Mouse (Mus musculus) urinary bladder, postnatal 36 days (tissue): ENCODE results near the gene Gpr45.
A peak's percentile ranks its signal among the peaks of the same experiment; 100 is the strongest.

ENCODE experiments used
- DNase-seq, 2 experiments: peaks; one replicate each; pipeline ENCODE4 v3.0.0; 2022; ENCODE audit warnings: low spot score in 2 of 2, mixed read lengths in 1 of 2

The Gpr45 gene

DNA sequence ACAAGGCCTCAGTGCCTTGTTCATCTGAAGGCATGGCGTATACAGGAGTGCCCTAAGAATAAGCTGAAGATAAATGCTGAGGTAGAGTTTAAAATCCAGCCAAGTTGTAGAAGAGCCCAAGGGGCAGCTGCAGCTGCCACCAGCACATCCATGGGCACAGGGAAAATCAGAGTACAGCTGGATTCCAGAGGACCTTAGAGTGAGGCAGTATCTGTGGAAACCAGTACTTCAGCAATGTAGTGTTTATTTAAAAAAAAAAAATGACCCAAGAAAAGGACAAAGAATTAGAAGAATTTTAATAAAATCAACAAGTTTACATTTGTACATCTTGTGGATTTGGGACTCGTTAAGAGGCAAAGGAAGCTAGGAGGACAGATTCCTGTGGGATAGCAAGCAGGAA is 94.3 kb downstream of the Gpr45 start:
- no peak for DNase-seq

DNA sequence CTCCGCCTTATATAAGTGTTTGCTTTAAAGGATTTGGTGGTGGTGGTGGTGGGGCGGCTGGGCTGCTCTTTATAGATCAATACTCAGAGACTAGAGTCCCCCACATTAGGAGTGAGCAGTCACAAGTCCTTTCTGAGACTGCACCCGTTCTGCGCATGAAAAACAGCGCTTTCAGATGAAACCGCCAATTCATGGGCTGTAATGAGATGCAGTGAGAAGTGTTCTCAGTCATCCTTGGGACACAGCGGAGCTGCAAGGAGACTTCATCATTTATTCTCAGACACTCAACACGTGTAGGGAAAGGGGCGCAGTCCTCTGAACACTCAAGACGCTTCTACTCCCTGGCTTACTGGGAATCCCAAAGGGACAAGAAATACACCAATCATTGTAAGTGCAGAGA is 95.1 kb downstream of the Gpr45 start:
- DNase-seq, result no peak

DNA sequence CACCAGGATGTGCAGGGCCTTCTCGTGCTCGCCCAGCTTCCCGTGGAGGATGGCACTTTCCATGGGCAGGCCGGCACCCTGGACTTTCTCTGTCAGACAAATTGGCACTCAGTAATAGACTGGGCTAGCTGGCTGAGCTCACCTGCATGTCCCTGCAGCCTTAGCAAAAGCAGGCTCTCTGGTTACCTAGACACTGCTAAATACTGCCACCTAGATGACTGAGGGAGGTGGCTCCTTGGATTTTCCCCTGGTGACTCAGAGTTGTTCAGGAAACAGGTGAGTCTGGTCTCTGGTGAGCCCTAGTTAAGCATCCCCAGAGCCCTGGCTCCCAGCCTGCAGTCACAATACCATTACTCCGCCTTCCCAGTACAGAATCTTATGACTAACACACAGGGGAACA is 99.2 kb downstream of the Gpr45 start:
- DNase-seq, result peak in 1 of 2 experiments; percentile 3

DNA sequence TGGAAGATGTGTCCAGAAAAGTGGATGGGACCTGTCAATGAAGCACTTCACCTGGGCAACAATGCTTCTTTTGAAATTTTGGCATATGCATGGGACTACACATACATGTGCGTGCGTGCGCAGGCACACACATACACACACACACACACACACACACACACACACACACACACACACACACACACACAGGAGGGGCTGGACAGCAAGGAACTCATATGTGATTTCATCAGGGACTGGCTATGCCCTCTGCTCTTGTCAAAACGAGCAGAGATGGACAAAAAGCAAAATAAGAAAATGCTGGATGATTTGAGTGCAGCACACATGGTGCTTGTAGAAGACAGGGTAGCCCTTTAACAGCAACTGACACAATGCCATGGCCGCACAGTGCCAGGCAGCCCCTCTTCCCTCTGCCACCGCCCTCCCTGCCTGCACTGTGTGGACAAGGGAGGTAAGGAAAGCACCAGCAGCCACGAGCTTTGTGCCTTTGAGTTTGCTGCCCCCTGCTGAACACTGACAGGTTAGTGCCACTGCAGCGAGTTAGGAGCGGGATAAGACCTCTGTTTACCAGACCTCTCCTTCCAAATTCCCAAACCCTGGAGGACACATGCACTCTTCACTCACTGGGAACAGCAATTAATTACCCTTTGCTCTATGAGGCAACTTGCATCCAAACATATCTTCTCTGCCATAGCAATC is 113.1 kb downstream of the Gpr45 start:
- DNase-seq, result peak; percentile 7 to 13

DNA sequence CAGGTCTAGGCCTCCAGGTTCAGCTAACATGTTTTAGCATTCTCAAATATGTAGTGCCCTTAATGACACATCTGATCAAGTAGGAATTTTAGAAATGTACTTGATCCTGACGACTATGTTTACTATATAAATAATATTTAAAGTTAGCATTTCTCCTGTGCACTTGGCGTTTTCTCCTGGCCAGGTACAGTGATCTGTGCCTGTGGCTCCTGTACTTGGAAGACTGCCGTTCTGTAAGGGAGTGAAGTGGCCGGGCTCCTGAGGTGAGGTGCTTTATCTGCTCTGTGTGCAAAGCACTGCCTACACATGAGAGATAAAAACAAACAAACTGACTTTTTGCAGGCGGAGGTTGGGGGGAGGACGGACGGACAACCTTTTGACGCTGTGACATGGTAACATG is 113.9 kb downstream of the Gpr45 start:
- no peak for DNase-seq

DNA sequence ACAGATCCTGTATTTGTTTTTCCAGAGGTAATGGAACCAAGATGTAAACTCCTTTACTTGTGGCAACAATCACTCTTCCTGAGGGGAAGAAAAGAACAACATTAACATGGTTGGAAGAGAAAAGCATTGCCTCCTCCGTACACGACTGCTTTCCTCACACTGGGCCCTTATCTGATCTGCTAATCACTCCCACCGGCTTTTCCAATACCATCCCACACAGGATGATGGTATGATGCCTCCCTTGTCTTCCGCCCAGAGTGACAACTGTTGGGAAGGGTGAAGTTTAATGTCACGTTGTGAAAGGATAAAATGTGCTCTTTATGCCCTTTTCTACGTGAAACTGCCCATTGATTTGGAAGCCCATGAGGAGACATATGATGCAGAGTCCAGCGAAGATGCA is 114.9 kb downstream of the Gpr45 start:
- no peak for DNase-seq

DNA sequence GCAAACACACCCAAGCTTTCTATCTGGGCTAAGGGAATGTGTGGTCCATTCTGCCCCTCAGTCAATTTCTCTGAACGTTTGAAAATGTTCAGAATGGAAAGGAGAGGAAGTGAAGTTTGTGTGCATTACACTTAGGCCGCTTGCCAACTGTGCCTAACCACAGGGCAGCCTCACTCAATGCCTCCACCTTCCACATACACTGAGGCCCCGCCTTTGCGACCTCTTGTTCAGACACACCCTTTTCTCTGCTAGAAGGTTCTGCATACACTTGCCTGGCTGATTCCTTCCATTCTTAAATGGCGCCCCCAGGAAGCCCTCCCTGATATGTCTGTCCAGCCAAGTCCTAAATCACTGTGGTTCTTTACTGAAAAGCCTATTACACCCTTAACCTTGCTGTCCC is 118.1 kb downstream of the Gpr45 start:
- DNase-seq, result no peak

DNA sequence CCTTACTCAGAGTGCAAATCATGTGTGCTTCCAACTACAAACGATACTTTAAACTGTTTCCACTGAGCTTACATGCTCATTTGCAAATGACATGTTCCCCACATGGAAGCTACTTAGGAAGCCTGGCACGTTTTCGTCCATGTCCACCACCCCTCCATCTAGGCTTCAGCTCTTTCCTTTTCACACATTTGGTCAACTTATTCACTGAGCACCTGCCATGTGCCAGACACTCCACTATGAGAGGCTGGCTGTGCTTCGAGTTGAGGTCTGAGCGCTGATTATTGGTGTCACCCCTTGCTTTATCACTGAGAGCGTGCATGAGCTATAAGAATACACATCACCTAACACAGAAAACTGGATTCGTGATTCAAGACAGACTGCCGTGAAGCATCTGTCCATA is 119.4 kb downstream of the Gpr45 start:
- no peak for DNase-seq

DNA sequence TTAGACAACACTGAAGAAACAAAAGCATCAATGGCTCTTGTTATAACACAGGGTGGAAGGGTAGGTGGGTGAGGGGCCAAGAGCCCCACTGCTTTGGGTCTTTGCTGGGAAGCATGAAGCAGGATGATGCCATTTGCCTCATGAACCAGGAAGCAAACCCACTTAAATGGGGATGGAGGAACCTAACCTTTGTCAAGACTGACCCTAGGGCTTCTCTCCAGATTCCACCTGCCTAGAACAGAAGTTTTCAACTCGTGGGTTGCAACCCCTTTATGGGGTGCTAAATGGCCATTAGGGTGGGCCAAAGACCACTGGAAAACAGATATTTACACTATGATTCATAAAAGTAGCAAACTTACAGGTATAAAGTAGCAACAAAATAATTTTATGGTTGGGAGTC is 119.9 kb downstream of the Gpr45 start:
- DNase-seq, result no peak

DNA sequence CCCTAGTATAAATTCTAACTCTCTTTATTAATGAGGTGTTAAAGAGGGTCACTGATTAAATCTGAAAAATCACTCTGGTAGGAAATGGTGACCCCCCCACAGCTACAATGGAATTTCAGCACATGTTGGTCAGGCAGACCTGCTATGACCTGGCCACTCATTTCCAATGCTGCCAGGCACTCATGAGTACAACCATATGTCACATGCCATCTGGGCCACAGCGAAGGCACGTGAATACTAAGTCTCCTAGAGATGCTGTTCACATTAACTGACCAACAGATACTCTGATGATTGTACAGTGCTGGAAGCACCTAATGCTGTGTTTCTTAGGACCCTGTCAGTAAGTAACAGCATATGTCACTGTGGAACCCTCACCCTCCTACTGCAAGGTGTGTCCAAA is 122.1 kb downstream of the Gpr45 start:
- no peak for DNase-seq

DNA sequence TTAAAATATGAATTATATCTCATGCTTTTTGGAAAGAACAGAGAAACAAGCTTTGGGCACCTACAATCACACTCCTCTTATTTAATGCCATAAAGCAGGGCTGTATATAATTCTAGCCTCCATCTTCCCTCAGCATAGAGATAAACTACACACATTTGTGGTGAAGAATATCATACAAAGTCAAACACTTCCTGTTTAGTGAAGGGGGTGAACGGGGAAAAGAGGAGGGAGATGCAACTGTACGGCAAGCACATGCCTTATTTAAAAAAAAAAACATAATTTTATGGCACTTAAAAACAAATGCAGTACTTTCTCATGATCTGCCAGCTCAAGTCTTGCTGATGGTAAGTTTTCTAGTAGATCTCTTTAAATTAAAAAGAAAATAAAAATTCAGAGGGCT is 125.5 kb downstream of the Gpr45 start:
- no peak for DNase-seq

DNA sequence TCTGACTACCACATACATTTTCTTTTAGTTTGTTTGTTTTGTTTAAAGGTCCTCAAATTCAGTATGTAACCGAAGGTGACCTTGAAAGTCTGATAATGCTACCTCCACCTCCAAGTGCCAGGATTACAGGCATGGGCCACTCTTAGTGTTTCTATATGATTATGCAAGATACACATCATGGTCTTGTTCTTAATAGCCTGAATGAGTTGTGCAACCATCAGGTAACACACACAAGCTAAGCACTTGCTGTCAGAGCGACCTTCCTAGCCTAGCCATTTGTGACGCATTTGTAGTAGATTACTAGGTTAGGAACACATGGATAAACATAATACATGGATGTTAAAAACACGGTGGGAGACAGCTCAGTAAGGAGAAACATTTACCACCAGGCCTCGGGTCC is 130.3 kb downstream of the Gpr45 start:
- no peak for DNase-seq
